Mouse (Mus musculus) liver, embryonic 14.5 days (tissue): ENCODE measurements at regions not wholly inside any gene's neighbourhood (a gene's known extent, or its start where the extent isn't known, plus 50 kb on each side); places are given as distances from the start of the nearest gene placed in this dataset.

Experiments used
- ATAC-seq: fragments of 200-750 bp; cut with Nextera tagmentation; 2 replicates; pipeline ENCODE4 v1.8.0; 2017; ENCODE audit warnings: moderate number of reproducible peaks, mild to moderate bottlenecking, moderate library complexity; ENCODE audit not compliant: insufficient read depth
- DNase-seq, 3 experiments: peaks; one replicate each; pipeline ENCODE4 v3.0.0-alpha.2; 2012 to 2013; ENCODE audit warnings: low read depth in 3 of 3, low spot score in 3 of 3
- H3K27ac ChIP-seq: fragments of 300-500 bp; sonication (generic); 2 replicates; pipeline ENCODE4 v1.5.1; 2014; ENCODE audit warnings: moderate library complexity, mild to moderate bottlenecking, control low read depth, inconsistent platforms
- H3K27me3 ChIP-seq: fragments of 300-500 bp; sonication (generic); 2 replicates; pipeline ENCODE4 v1.6.1; 2014; ENCODE audit warnings: mild to moderate bottlenecking, low read length, moderate library complexity; ENCODE audit not compliant: control insufficient read depth, insufficient read depth
- H3K36me3 ChIP-seq: fragments of 300-500 bp; sonication (generic); replicated peaks from 2 replicates; pipeline ENCODE4 v1.6.1; 2014; ENCODE audit warnings: low read depth; ENCODE audit not compliant: control insufficient read depth, insufficient read depth
- H3K4me1 ChIP-seq, 2 experiments: fragments of 200-500 bp in 1 of 2; fragments of 300-500 bp in 1 of 2; sonication (generic) in 1 of 2; replicated peaks; 2 replicates each; pipeline ENCODE4 v1.6.1; 2012 to 2014; ENCODE audit warnings: antibody characterized with exemption in 1 of 2, inconsistent platforms in 1 of 2, low read length in 1 of 2; ENCODE audit not compliant: control insufficient read depth in 2 of 2, insufficient read depth in 2 of 2
- H3K4me2 ChIP-seq: fragments of 300-500 bp; sonication (generic); 2 replicates; pipeline ENCODE4 v1.6.1; 2014; ENCODE audit warnings: low read depth, mild to moderate bottlenecking, control low read depth, moderate library complexity
- H3K4me3 ChIP-seq, 2 experiments: fragments of 200-500 bp in 1 of 2; fragments of 300-500 bp in 1 of 2; sonication (generic) in 1 of 2; 2 replicates each; pipeline ENCODE4 v1.5.1; 2012 to 2014; ENCODE audit warnings: low read depth in 2 of 2, low read length in 2 of 2, mild to moderate bottlenecking in 2 of 2, control low read depth in 1 of 2, inconsistent platforms in 1 of 2, moderate library complexity in 1 of 2; ENCODE audit not compliant: insufficient read depth in 1 of 2
- H3K9ac ChIP-seq: fragments of 300-500 bp; sonication (generic); replicated peaks from 2 replicates; pipeline ENCODE4 v1.6.1; 2014; ENCODE audit warnings: mild to moderate bottlenecking, control low read depth, moderate library complexity
- H3K9me3 ChIP-seq: fragments of 300-500 bp; sonication (generic); 2 replicates; pipeline ENCODE4 v1.6.1; 2016; ENCODE audit warnings: low read length, mixed read lengths; ENCODE audit not compliant: control insufficient read depth
- CTCF ChIP-seq: IDR thresholded peaks from 2 replicates; pipeline ENCODE4 v1.5.1; 2016; ENCODE audit warnings: antibody characterized with exemption, low read depth, control low read depth
- EP300 ChIP-seq: IDR thresholded peaks from 2 replicates; pipeline ENCODE4 v1.6.1; 2016; ENCODE audit warnings: antibody characterized with exemption, low read depth
- WGBS: fragments of 180-500 bp; shearing (Covaris S2); extraction: QIAGEN DNeasy Blood & Tissue Kit; methylation state at CpG from one replicate; pipeline ENCODE4 v1.1.7; 2014; ENCODE audit not compliant: insufficient replicate concordance; 5-methylcytosine and 5-hydroxymethylcytosine counted together

- DNase-seq (no peak), ATAC-seq (no peak)
- Histone ChIP-seq H3K27ac (no peak overlapping the region), H3K9me3 (no peaks in the 10 kb centered on the region), H3K9ac (no peak overlapping the region), H3K4me1 (no peaks in the 10 kb centered on the region), H3K4me3 (no peak overlapping the region), H3K36me3 (no peaks in the 10 kb centered on the region), H3K27me3 (no peaks in the 10 kb centered on the region), H3K4me2 (no peak overlapping the region)
- 53% methylated on average over 6 of the region's 6 CpGs for WGBS
- no peak for TF ChIP-seq EP300
- TF ChIP-seq CTCF: no peak
Observed at GRCm38 (mm10) chr1:158061995-158062394, 294.1 kb downstream of the Brinp2 start.

GRCm38 (mm10) chr1:158082181-158082580, 273.9 kb downstream of the Brinp2 start:
- Histone ChIP-seq H3K36me3 (no peaks in the 10 kb centered on the region), H3K4me3 (no peak overlapping the region), H3K27ac (no peak overlapping the region), H3K27me3 (no peaks in the 10 kb centered on the region), H3K9me3 (no peaks in the 10 kb centered on the region), H3K4me1 (no peaks in the 10 kb centered on the region), H3K4me2 (no peak overlapping the region), H3K9ac (no peak overlapping the region)
- ATAC-seq: no peak
- WGBS: 41% methylated on average over 1 of the region's 1 CpGs
- TF ChIP-seq EP300: no peak
- no peak for TF ChIP-seq CTCF
- no peak for DNase-seq

GRCm38 (mm10) chr1:158085856-158086255, 270.3 kb downstream of the Brinp2 start:
- Histone ChIP-seq H3K4me3 (no peak overlapping the region), H3K27me3 (no peaks in the 10 kb centered on the region), H3K9me3 (no peaks in the 10 kb centered on the region), H3K4me1 (no peaks in the 10 kb centered on the region), H3K36me3 (no peaks in the 10 kb centered on the region), H3K4me2 (no peak overlapping the region), H3K9ac (no peak overlapping the region), H3K27ac (no peak overlapping the region)
- TF ChIP-seq CTCF (no peak), EP300 (no peak)
- no peak for ATAC-seq
- no peak for DNase-seq
- WGBS: 62% methylated on average over 3 of the region's 3 CpGs

GRCm38 (mm10) chr1:158097500-158097899, 258.6 kb downstream of the Brinp2 start:
- H3K36me3 ChIP-seq: no peaks in the 10 kb centered on the region
- DNase-seq (no peak), ATAC-seq (no peak)
- 57% methylated on average over 4 of the region's 4 CpGs for WGBS
- H3K9me3 ChIP-seq: no peaks in the 10 kb centered on the region
- H3K4me2 ChIP-seq: no peak overlapping the region
- H3K27ac ChIP-seq: no peak overlapping the region
- no peak overlapping the region for H3K9ac ChIP-seq
- H3K4me3 ChIP-seq: no peak overlapping the region
- TF ChIP-seq CTCF: no peak
- no peak for TF ChIP-seq EP300
- no peaks in the 10 kb centered on the region for H3K4me1 ChIP-seq
- H3K27me3 ChIP-seq: no peaks in the 10 kb centered on the region

GRCm38 (mm10) chr1:158119708-158120107, 236.4 kb downstream of the Brinp2 start:
- Histone ChIP-seq H3K9ac (no peak overlapping the region), H3K27ac (no peak overlapping the region), H3K27me3 (no peaks in the 10 kb centered on the region), H3K4me2 (no peak overlapping the region), H3K9me3 (no peaks in the 10 kb centered on the region), H3K4me1 (no peaks in the 10 kb centered on the region), H3K36me3 (no peaks in the 10 kb centered on the region), H3K4me3 (no peak overlapping the region)
- 63% methylated on average over 2 of the region's 2 CpGs for WGBS
- ATAC-seq (no peak), DNase-seq (no peak)
- no peak for TF ChIP-seq CTCF
- TF ChIP-seq EP300: no peak

- no peaks in the 10 kb centered on the region for H3K4me1 ChIP-seq
- H3K9me3 ChIP-seq: no peaks in the 10 kb centered on the region
- no peak for ATAC-seq
- no peak overlapping the region for H3K4me2 ChIP-seq
- DNase-seq: no peak
- no peaks in the 10 kb centered on the region for H3K27me3 ChIP-seq
- H3K36me3 ChIP-seq: no peaks in the 10 kb centered on the region
- 71% methylated on average over 3 of the region's 3 CpGs for WGBS
- no peak overlapping the region for H3K27ac ChIP-seq
- H3K4me3 ChIP-seq: no peak overlapping the region
- TF ChIP-seq EP300: no peak
- TF ChIP-seq CTCF: no peak
- no peak overlapping the region for H3K9ac ChIP-seq
Observed at GRCm38 (mm10) chr1:158124902-158125301, 231.2 kb downstream of the Brinp2 start.
